Mouse (Mus musculus): ENCODE results near the gene Zfand3. TPM values are rescaled to one million over a fixed set of nuclear protein-coding genes. Genes with fewer than 3 reads are reported as not detected.

The Zfand3 gene
- polyA plus RNA-seq, 1 experiment: 107 TPM

DNA sequence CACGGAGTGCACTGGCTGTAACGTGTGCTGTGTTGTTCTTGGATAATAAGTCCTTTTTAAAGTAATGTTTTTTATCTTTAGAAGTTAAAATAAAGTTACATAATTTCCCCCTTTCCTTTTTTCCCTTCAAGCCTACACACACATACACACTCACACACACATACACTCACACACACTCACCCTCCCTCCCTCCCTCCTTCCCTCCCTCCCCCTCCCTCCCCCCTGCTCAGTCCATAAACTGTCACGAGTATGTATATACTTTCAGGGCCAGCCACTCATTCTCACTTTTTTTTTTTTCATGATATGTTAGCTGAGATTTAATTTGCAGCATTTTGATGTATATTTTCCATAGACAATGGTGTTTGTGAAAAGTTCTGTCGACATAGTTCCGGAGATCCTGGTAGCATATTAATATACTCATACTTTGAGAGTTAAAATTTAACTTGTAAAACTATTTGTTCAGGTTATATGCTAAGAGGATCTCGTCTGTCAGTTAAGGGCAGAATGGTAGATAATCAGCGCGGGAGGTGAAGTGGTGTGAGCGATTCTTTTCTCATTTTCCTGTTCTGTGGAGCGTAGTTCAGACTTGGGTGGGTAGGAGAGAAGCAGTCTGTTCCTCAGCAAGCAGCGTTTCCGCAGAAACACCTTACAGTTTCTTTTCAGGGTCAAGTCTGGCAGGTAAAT, 14.5 kb downstream of the Zfand3 start:
- WGBS: 79% methylated on average over 12 of the region's 12 CpGs
- peaks cover 34% of the 10 kb centered on the region for H3K4me1 ChIP-seq (ENCODE audit: control insufficient read depth, insufficient read depth, low read length)
- no peak for DNase-seq
- no peak for TF ChIP-seq POLR2A (IDR thresholded peaks at IDR 0.05; ENCODE audit: borderline replicate concordance, insufficient read depth, low read length)
- TF ChIP-seq CTCF (IDR thresholded peaks at IDR 0.05; ENCODE audit: borderline replicate concordance, insufficient read depth, low read depth, low read length): no peak
- H3K27ac ChIP-seq (ENCODE audit: insufficient read depth, low read length): no peak overlapping the region
- no peak overlapping the region for H3K4me3 ChIP-seq (replicated peaks; ENCODE audit: insufficient read depth, low read depth, low read length)
- H3K27me3 ChIP-seq (ENCODE audit: control insufficient read depth, insufficient read depth, low read length): no peaks in the 10 kb centered on the region

DNA sequence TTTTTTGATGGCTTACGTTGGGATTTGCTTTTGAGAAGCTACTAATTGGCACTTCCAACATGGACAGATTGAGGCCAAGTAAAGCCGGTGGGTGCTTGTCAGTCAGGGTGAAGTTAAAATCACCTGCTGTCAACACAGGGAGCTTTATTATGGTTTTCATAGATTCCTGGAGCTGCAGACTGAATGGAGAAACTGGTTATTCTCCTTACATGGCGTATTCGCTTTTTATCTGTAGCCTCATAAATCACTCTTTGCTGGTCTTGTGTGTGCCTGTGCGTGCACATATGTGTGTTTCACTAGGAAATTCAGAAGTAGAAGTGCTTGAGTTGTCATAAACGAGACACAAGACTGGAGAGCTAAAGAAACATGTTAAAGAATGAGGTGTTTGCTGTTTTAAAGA, 15.4 kb downstream of the Zfand3 start:
- WGBS: 62% methylated on average over 6 of the region's 6 CpGs
- no peak overlapping the region for H3K4me3 ChIP-seq (replicated peaks; ENCODE audit: insufficient read depth, low read depth, low read length)
- no peak for DNase-seq
- TF ChIP-seq POLR2A (IDR thresholded peaks at IDR 0.05; ENCODE audit: borderline replicate concordance, insufficient read depth, low read length) (no peak), CTCF (IDR thresholded peaks at IDR 0.05; ENCODE audit: borderline replicate concordance, insufficient read depth, low read depth, low read length) (no peak)
- no peaks in the 10 kb centered on the region for H3K27me3 ChIP-seq (ENCODE audit: control insufficient read depth, insufficient read depth, low read length)
- peaks cover 34% of the 10 kb centered on the region for H3K4me1 ChIP-seq (ENCODE audit: control insufficient read depth, insufficient read depth, low read length)
- no peak overlapping the region for H3K27ac ChIP-seq (ENCODE audit: insufficient read depth, low read length)

DNA sequence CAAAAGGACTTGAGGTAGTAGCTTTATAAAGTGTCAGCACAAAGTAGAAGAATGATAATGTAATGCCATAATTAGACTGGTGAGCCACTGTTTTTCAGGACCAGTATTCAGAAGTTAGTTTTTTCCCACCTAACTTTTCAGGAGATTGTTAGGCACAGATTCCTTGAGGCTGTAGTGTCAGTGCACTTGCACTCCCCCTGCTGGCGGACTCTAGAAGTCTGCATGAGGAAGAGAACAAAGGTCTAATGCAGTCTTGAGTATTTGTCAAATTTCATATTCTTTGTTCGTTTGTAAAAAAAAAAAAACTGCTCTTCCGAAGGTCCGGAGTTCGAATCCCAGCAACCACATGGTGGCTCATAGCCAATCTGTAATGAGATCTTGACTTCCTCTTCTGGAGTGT, 20.1 kb downstream of the Zfand3 start:
- WGBS: 41% methylated on average over 5 of the region's 5 CpGs
- peaks cover 32% of the 10 kb centered on the region for H3K4me1 ChIP-seq (ENCODE audit: control insufficient read depth, insufficient read depth, low read length)
- H3K27ac ChIP-seq (ENCODE audit: insufficient read depth, low read length): no peak overlapping the region
- no peak overlapping the region for H3K4me3 ChIP-seq (replicated peaks; ENCODE audit: insufficient read depth, low read depth, low read length)
- peak; percentile 65 to 75 for DNase-seq
- TF ChIP-seq CTCF (IDR thresholded peaks at IDR 0.05; ENCODE audit: borderline replicate concordance, insufficient read depth, low read depth, low read length): peak; percentile 72
- TF ChIP-seq POLR2A (IDR thresholded peaks at IDR 0.05; ENCODE audit: borderline replicate concordance, insufficient read depth, low read length): no peak
- H3K27me3 ChIP-seq (ENCODE audit: control insufficient read depth, insufficient read depth, low read length): no peaks in the 10 kb centered on the region

DNA sequence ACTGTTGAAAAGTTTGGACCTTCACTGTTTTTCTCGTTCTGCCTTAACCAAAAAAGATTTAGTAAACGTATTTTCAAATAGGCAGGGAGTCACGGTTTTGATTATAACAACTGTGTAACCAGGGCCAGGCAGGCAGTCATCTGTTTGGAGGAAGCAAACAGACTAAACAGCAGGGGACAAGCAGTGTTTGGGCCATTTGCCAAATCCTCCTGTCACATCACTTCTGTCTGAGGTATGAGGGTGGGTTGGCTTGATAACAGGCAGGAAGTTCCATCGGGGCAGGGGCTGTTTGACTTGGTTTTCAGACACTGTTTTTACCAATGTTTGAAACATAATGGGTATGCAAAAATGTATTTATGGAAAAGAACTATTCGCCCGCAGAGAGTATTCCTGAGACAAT, 22.1 kb downstream of the Zfand3 start:
- no peak overlapping the region for H3K4me3 ChIP-seq (replicated peaks; ENCODE audit: insufficient read depth, low read depth, low read length)
- no peaks in the 10 kb centered on the region for H3K27me3 ChIP-seq (ENCODE audit: control insufficient read depth, insufficient read depth, low read length)
- TF ChIP-seq POLR2A (IDR thresholded peaks at IDR 0.05; ENCODE audit: borderline replicate concordance, insufficient read depth, low read length) (no peak), CTCF (IDR thresholded peaks at IDR 0.05; ENCODE audit: borderline replicate concordance, insufficient read depth, low read depth, low read length) (no peak)
- WGBS: 18% methylated on average over 6 of the region's 6 CpGs
- DNase-seq: peak; percentile 56 to 67
- H3K27ac ChIP-seq (ENCODE audit: insufficient read depth, low read length): no peak overlapping the region
- peaks cover 18% of the 10 kb centered on the region for H3K4me1 ChIP-seq (ENCODE audit: control insufficient read depth, insufficient read depth, low read length)

DNA sequence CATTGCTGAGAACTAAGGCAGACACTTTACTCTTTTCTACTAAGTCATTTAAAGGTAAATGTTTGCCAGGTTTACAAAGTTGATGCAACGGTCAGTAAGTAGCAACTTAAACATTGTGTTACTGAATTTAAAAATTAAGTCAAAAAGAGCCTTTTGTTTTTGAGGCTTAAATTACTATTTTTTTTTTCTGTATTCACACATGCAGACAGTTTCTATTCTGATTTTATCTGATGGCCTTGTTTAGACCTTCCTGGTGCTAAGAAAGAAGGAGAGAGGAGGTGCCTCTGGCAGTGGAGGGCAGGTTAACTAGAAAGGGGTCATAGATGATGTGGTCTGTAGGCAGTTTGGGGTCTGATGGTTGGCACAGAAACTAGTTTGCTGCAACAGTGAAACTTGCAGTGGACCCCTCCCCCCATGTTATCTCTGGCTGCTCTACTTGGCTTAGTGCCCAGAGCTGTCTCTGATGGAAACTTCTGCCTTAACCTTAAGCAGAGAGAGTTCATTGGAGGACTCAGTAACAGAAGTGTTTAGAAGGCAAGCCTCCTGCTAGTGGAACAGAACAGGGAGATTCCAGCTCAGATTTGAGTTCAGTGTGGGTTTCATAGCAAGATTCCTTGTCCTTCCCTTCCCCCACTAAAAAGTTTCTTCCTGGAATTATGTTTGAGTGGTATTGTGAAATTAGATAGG, 23.0 kb downstream of the Zfand3 start:
- peak; percentile 32 to 35 for DNase-seq
- WGBS: 87% methylated on average over 1 of the region's 1 CpGs

DNA sequence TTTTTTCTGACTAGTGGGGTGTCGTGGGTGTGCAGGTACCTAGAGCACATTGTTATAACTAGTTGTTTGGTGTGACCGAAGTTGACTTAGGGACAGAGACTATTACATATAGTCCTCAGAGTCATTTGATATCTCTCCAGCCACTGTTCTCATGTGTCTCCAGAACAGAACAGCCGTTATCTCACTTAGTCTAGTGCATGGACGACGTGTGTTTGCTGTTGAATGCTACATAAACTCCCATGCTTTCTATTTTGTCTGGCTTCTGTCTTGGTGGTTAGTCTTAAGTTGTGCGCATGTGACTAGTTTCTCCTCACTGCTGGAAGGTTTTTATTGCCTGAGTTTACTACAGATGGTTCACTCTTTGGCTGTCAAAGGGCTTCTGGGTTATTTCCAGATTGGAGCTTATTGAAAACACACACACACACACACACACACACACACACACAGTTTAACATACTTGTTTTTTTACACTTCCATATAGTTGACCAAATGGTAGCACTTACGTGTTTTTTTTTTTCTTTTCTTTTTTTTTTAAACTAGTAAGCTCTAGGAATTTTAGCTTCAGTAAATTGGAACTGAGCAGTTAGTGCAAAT, 25.2 kb downstream of the Zfand3 start:
- WGBS: 69% methylated on average over 7 of the region's 7 CpGs
- Histone ChIP-seq H3K27me3 (ENCODE audit: control insufficient read depth, insufficient read depth, low read length) (no peaks in the 10 kb centered on the region), H3K27ac (ENCODE audit: insufficient read depth, low read length) (no peak overlapping the region), H3K4me3 (replicated peaks; ENCODE audit: insufficient read depth, low read depth, low read length) (no peak overlapping the region), H3K4me1 (ENCODE audit: control insufficient read depth, insufficient read depth, low read length) (peaks cover 18% of the 10 kb centered on the region)
- peak in 1 of 2 experiments; percentile 4 for DNase-seq
- TF ChIP-seq POLR2A (IDR thresholded peaks at IDR 0.05; ENCODE audit: borderline replicate concordance, insufficient read depth, low read length) (no peak), CTCF (IDR thresholded peaks at IDR 0.05; ENCODE audit: borderline replicate concordance, insufficient read depth, low read depth, low read length) (no peak)

More for the DNA sequence above, 23.0 kb downstream of the Zfand3 start:
- TF ChIP-seq POLR2A (IDR thresholded peaks at IDR 0.05; ENCODE audit: borderline replicate concordance, insufficient read depth, low read length) (no peak), CTCF (IDR thresholded peaks at IDR 0.05; ENCODE audit: borderline replicate concordance, insufficient read depth, low read depth, low read length) (no peak)
- no peaks in the 10 kb centered on the region for H3K27me3 ChIP-seq (ENCODE audit: control insufficient read depth, insufficient read depth, low read length)
- no peak overlapping the region for H3K4me3 ChIP-seq (replicated peaks; ENCODE audit: insufficient read depth, low read depth, low read length)
- no peak overlapping the region for H3K27ac ChIP-seq (ENCODE audit: insufficient read depth, low read length)
- H3K4me1 ChIP-seq (ENCODE audit: control insufficient read depth, insufficient read depth, low read length): peaks cover 19% of the 10 kb centered on the region

DNA sequence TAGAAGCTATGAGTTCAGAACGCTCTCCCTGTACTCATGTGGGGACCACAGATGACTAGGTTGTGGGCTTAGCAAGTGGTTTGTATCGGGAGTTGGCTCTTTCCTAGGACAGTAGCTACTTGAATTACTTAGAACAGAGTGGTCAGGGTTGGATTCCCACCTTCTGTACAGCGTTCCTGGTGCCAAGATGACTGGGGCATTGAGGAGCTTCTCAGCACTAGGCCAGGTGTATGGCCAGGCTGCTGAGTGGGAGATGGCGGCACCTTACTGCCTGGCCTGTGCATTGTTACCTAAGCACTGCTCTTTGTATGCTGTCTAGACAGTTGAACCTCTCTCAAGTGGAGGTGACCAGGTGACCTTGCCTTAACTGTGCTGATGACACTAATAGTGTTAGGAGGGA, 28.3 kb downstream of the Zfand3 start:
- 34% methylated on average over 4 of the region's 4 CpGs for WGBS
- no peak overlapping the region for H3K27ac ChIP-seq (ENCODE audit: insufficient read depth, low read length)

More for the DNA sequence above, 28.3 kb downstream of the Zfand3 start:
- Histone ChIP-seq H3K4me1 (ENCODE audit: control insufficient read depth, insufficient read depth, low read length) (peaks cover 9% of the 10 kb centered on the region), H3K27me3 (ENCODE audit: control insufficient read depth, insufficient read depth, low read length) (no peaks in the 10 kb centered on the region), H3K4me3 (replicated peaks; ENCODE audit: insufficient read depth, low read depth, low read length) (no peak overlapping the region)
- peak; percentile 33 to 51 for DNase-seq
- TF ChIP-seq CTCF (IDR thresholded peaks at IDR 0.05; ENCODE audit: borderline replicate concordance, insufficient read depth, low read depth, low read length): no peak
- no peak for TF ChIP-seq POLR2A (IDR thresholded peaks at IDR 0.05; ENCODE audit: borderline replicate concordance, insufficient read depth, low read length)

Measured in cerebellum, adult 2 months (tissue).